Mouse (Mus musculus): Measurements from ENCODE around the gene Ncs1.

DNA sequence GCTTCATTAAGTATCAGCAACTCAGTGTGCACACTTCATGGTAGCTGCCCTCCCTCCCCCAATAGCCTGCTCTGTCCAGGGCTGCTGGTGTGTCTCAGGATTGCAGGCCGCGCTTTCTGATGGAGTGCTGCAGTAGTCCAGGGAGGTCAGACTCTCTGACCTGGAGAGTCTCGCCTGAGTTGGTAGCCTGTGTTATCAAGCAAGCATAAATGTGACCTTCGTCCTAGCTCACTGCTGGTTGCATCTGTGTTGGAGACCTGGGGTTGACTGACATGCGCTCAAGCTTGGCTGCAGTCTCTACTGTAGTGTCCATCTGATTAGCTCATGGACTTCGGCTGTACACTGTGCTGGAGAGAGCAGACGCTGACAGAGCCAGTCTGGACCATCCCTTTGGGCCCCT lies 43.8 kb upstream of the Ncs1 start:
- no peak for TF ChIP-seq CTCF (IDR thresholded peaks at IDR 0.05; ENCODE audit: low read depth, low read length)
- no peak for TF ChIP-seq POLR2A (IDR thresholded peaks at IDR 0.05; ENCODE audit: extremely low read depth, insufficient read depth, low read length)

Measured in liver, adult 2 months (tissue).